Mouse (Mus musculus) heart, postnatal 25 days (tissue): ENCODE results near the gene Nr2e1. TPM values are rescaled to one million over a fixed set of nuclear protein-coding genes. Genes with fewer than 3 reads are reported as not detected.

ENCODE experiments used
- DNase-seq: peaks from one replicate; pipeline ENCODE4 v3.0.0; 2022; ENCODE audit warnings: low spot score
- intact Hi-C: fragments of 180-260 bp; cut with DNase I; formaldehyde crosslinking; loops from one replicate; pipeline ENCODE4 v1.15.1; 2025
- total RNA-seq, 2 experiments: library from RNA; stranded (reverse); gene quantifications; 2 replicates each; pipeline ENCODE4 v1.2.3; 2021

The Nr2e1 gene
- total RNA-seq, 2 experiments from 2014 or later: not detected

- intact Hi-C loops: no loop called here
Observed at GRCm38 (mm10) chr10:42572971-42573370, 10.5 kb downstream of the Nr2e1 start.

DNA sequence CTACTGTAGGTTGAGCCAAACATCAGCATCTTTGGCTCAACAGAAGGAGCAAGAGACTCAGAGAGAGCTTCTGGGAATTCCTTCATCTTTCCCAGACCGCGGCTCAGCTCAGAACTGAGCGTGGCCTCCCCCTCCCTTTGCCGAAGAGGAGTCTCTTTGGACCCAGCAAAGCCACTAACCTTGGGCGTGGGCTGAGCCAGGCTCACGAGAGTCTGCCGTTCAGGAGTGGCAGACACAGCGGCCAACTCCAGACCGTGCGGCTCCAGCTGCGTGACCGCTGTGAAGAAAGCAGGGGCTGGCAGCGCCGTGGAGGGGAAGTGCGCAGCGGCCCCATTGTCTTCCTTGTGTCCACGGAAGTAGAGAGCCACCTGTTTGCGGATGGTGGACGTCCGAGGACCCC lies 10.9 kb downstream of the Nr2e1 start:
- intact Hi-C loops: no loop called here
- DNase-seq: no peak

More at GRCm38 (mm10) chr10:42572971-42573370, 10.5 kb downstream of the Nr2e1 start:
- no peak for DNase-seq

GRCm38 (mm10) chr10:42562272-42562671 lies 21.2 kb downstream of the Nr2e1 start:
- DNase-seq: no peak
- intact Hi-C loops: no loop called here

DNA sequence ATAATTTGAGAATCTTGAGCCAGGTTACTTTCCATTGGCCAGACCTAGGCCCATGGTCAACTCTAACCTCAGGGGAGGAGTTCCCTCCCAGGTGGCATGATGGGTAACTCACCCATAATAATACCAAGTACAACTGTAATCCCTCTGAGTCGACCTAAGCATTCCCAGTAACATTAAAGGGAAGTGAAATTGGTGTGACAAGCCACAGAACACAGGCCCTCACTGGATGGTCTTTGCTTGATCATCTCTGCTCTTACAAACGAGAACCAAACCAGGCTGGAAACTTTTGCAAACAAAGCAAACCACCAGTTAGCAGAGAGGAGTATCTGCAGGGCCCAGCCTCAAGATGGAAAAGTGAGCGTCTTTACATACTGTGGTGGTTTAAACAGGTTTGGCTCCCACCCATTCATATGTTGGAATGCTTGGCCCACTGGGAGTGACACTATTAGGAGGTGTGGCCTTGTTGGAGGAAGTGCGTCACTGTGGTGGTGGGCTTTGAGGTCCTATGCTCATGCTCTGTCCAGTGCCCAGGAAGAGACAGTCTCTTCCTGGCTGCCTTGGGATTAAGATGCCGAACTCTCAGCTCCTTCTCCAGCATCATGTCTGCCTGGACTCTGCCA lies 23.7 kb downstream of the Nr2e1 start:
- DNase-seq: no peak
- intact Hi-C loops: no loop called here

DNA sequence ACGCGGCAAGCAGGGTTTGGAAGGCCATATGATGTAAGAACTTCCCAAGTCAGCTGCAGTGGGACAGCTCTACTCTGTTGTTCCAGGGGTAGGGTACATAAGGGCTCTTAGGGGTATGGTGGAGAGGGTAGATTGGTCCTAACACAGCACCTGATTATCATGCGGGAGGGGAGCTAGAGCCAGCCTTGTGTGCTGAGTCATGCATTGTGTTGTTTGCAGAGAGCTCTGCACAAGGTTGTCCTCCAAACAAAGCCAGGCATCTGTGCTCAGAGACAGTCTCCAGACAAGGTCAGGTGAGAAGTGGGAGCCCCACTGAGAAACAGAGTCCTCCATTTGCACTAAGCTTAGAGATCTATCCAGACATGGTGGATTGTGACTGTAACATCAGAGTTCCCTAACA lies 36.9 kb downstream of the Nr2e1 start:
- intact Hi-C loops: no loop called here
- no peak for DNase-seq

- no peak for DNase-seq
- intact Hi-C loops: no loop called here
Observed at GRCm38 (mm10) chr10:42545707-42546503, 37.5 kb downstream of the Nr2e1 start.

DNA sequence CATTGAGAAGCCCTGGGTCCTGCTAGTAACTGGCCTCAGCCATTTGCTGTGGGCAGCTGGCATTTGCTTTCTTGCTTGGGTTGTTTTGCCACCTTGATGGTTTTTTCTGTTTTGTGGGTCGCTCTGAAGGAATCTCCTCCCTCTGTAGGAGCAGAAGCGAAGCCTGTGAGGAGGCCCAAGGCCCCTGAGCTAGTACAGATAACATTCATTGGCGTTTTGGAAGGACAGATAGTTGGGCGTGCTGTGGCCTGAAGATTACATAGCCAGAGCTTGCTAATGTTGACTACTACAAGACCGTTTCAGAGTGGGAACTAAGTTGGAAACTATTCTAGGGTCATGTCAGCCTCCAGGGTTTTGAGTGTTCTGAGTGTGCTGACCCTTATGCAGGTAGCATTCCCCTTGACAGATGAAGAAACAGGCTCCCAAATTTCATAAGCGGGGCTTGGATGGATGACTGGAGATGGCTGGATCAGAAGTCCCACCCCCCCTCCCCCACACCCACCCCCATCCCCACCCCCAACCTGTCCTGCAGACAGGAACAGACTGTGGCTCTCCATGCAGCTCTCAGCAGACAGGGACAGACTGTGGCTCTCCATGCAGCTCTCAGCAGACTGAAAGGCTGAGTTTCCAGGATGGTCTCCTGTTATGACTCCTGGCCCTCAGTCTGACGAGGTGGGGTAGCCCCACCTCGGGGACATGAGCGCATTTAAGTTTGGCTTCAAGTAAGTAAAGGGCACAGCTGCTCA lies 45.7 kb downstream of the Nr2e1 start:
- no peak for DNase-seq
- intact Hi-C loops: no loop called here

GRCm38 (mm10) chr10:42533836-42534453 lies 49.5 kb downstream of the Nr2e1 start:
- DNase-seq: no peak
- intact Hi-C loops: no loop called here

DNA sequence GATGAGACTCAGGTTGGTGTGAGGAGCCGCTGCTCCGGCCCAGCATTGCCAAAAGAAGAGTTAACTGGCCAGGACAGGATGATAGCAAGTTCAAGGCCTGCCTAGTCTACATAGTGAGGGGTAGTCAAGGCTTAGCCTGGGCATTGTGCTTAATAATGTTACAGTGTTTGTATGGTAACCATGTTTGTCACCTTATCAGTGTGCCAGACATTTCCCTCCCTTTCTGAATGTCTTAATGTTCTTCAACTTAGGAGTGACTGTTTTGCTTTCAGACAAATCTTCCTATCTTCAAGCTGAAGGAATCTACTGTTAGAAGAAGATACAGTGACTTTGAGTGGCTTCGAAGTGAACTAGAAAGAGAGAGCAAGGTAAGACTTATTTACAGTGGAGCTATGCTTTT lies 57.8 kb downstream of the Nr2e1 start:
- intact Hi-C loops: no loop called here
- no peak for DNase-seq

- DNase-seq: no peak
- intact Hi-C loops: no loop called here
Observed at GRCm38 (mm10) chr10:42523556-42524162, 59.8 kb downstream of the Nr2e1 start.

- no peak for DNase-seq
- intact Hi-C loops: no loop called here
Observed at GRCm38 (mm10) chr10:42522912-42523311, 60.5 kb downstream of the Nr2e1 start.

DNA sequence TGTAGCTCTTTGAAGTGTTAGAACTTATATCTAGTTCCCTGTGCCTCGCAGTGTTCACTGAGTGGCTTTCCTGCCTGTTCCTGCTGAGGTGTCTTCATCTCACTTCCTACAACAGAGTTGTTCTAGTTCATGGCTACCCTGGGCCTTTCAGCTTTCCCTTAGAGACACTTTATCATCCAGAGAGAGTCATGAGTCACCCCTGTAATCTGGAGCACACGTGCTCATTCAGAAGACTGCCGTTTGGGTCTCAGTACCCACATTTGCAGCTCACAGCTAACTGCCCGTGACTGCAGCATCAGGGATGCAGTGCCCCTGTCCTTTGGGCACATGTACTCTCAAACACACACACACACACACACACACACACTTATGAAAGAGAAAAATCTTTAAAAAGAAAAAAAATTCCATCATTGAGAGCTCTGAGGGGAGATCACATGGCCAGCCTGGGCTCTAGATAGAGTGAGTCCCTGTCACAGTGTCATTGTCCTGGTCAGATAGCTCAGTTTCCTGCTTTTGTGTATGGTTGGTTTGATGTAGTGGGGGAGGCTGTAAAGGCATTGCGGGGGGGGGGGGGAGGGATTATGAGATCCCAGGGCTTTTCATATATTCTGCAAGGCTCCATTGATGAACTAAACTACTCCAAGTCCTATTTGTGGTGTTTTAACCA lies 62.0 kb downstream of the Nr2e1 start:
- intact Hi-C loops: no loop called here
- DNase-seq: no peak

DNA sequence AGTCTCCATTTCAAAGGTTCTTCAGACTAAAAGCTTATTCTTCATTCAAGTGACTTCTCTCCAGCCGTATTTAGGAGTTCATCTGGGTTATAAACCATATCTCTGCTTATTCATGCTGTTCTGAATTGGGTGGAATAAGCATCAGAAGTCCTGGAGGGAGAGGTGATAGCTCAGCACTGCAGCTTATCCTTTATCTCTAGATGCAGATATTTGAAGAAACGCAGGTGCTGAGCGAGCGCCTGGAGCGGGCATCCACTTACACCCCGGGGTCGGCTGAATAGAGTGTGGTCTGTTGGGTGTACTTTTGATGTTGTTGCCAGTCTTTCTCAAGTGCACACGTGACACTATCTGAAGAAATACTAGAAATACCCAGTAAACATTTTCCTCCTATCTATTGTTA lies 65.1 kb downstream of the Nr2e1 start:
- intact Hi-C loops: no loop called here
- no peak for DNase-seq

- intact Hi-C loops: loop anchor here (5.0 kb wide), 1 partner anchor 72 kb away; no protein-coding TSS in a partner anchor
- no peak for DNase-seq
Observed at GRCm38 (mm10) chr10:42514125-42514524, 69.3 kb downstream of the Nr2e1 start.

Other genes starting within 250 kb of the Nr2e1 start
- gene Afg1l, start 105.1 kb downstream of the Nr2e1 start, total RNA-seq: 10 to 100 TPM; 32.6 to 33.2 TPM
- 100 to 1,000 TPM; 166 to 177 TPM for gene Snx3, start 81.6 kb downstream of the Nr2e1 start, total RNA-seq
- gene Ostm1, start 190 bp upstream of the Nr2e1 start, total RNA-seq: 10 to 100 TPM; 16.0 to 16.6 TPM
- 10 to 100 TPM; 20.6 to 22.3 TPM for gene Sec63, start 177.9 kb upstream of the Nr2e1 start, total RNA-seq